Mouse (Mus musculus): Measurements from ENCODE around the gene Pard3. TPM values are rescaled to one million over a fixed set of nuclear protein-coding genes. Genes with fewer than 3 reads are reported as not detected.

Pard3 gene
- polyA plus RNA-seq, 1 experiment from 2014 or later: 33.8 TPM

GRCm38 (mm10) chr8:127243841-127244240 lies 180.1 kb downstream of the Pard3 start:
- WGBS: 43% methylated on average over 11 of the region's 11 CpGs
- no peak overlapping the region for H3K4me2 ChIP-seq
- no peak for DNase-seq
- no peak overlapping the region for H3K9ac ChIP-seq
- H3K9me3 ChIP-seq (ENCODE audit: low read depth, low read length): no peaks in the 10 kb centered on the region
- ATAC-seq (ENCODE audit: insufficient read depth): no peak
- no peaks in the 10 kb centered on the region for H3K36me3 ChIP-seq (ENCODE audit: insufficient read depth)
- no peak overlapping the region for H3K27ac ChIP-seq (ENCODE audit: low read depth)
- TF ChIP-seq CTCF (IDR thresholded peaks at IDR 0.05; ENCODE audit: low read depth): no peak
- H3K4me1 ChIP-seq (ENCODE audit: insufficient read depth): no peaks in the 10 kb centered on the region
- no peaks in the 10 kb centered on the region for H3K27me3 ChIP-seq (ENCODE audit: insufficient read depth, low read length)
- H3K4me3 ChIP-seq (ENCODE audit: low read depth, low read length): no peak overlapping the region

GRCm38 (mm10) chr8:127250746-127251145 lies 187.1 kb downstream of the Pard3 start:
- DNase-seq (no peak), ATAC-seq (ENCODE audit: insufficient read depth) (no peak)
- Histone ChIP-seq H3K4me3 (ENCODE audit: low read depth, low read length) (no peak overlapping the region), H3K27me3 (ENCODE audit: insufficient read depth, low read length) (no peaks in the 10 kb centered on the region), H3K27ac (ENCODE audit: low read depth) (no peak overlapping the region), H3K36me3 (ENCODE audit: insufficient read depth) (no peaks in the 10 kb centered on the region), H3K9me3 (ENCODE audit: low read depth, low read length) (no peaks in the 10 kb centered on the region), H3K4me2 (no peak overlapping the region), H3K4me1 (ENCODE audit: insufficient read depth) (0 out of 2 replicates have a peak, but pooled peaks cover 7% of the 10 kb centered on the region), H3K9ac (no peak overlapping the region)
- TF ChIP-seq CTCF (IDR thresholded peaks at IDR 0.05; ENCODE audit: low read depth): no peak
- 42% methylated on average over 4 of the region's 4 CpGs for WGBS

GRCm38 (mm10) chr8:127251476-127251875 lies 187.8 kb downstream of the Pard3 start:
- no peak for TF ChIP-seq CTCF (IDR thresholded peaks at IDR 0.05; ENCODE audit: low read depth)
- H3K4me1 ChIP-seq (ENCODE audit: insufficient read depth): 0 out of 2 replicates have a peak, but pooled peaks cover 7% of the 10 kb centered on the region
- H3K9me3 ChIP-seq (ENCODE audit: low read depth, low read length): no peaks in the 10 kb centered on the region
- no peaks in the 10 kb centered on the region for H3K36me3 ChIP-seq (ENCODE audit: insufficient read depth)
- ATAC-seq (ENCODE audit: insufficient read depth): no peak
- no peak overlapping the region for H3K4me2 ChIP-seq
- H3K9ac ChIP-seq: no peak overlapping the region
- no peak overlapping the region for H3K27ac ChIP-seq (ENCODE audit: low read depth)
- no peak overlapping the region for H3K4me3 ChIP-seq (ENCODE audit: low read depth, low read length)
- no peaks in the 10 kb centered on the region for H3K27me3 ChIP-seq (ENCODE audit: insufficient read depth, low read length)
- no peak for DNase-seq
- WGBS: 90% methylated on average over 3 of the region's 3 CpGs

GRCm38 (mm10) chr8:127251985-127252384 lies 188.3 kb downstream of the Pard3 start:
- Histone ChIP-seq H3K4me3 (ENCODE audit: low read depth, low read length) (no peak overlapping the region), H3K4me2 (no peak overlapping the region), H3K9ac (no peak overlapping the region), H3K36me3 (ENCODE audit: insufficient read depth) (no peaks in the 10 kb centered on the region), H3K27ac (ENCODE audit: low read depth) (no peak overlapping the region), H3K4me1 (ENCODE audit: insufficient read depth) (0 out of 2 replicates have a peak, but pooled peaks cover 7% of the 10 kb centered on the region), H3K27me3 (ENCODE audit: insufficient read depth, low read length) (no peaks in the 10 kb centered on the region), H3K9me3 (ENCODE audit: low read depth, low read length) (no peaks in the 10 kb centered on the region)
- 85% methylated on average over 13 of the region's 13 CpGs for WGBS
- ATAC-seq (ENCODE audit: insufficient read depth) (no peak), DNase-seq (no peak)
- TF ChIP-seq CTCF (IDR thresholded peaks at IDR 0.05; ENCODE audit: low read depth): peak; percentile 26; the same call in 1 of the 2 replicates

GRCm38 (mm10) chr8:127254625-127255024 lies 190.9 kb downstream of the Pard3 start:
- peak; percentile 49; the same call in 1 of the 2 replicates for ATAC-seq (ENCODE audit: insufficient read depth)
- Histone ChIP-seq H3K4me1 (ENCODE audit: insufficient read depth) (0 out of 2 replicates have a peak, but pooled peaks cover 5% of the 10 kb centered on the region), H3K4me3 (ENCODE audit: low read depth, low read length) (no peak overlapping the region), H3K36me3 (ENCODE audit: insufficient read depth) (no peaks in the 10 kb centered on the region), H3K27ac (ENCODE audit: low read depth) (no peak overlapping the region), H3K27me3 (ENCODE audit: insufficient read depth, low read length) (no peaks in the 10 kb centered on the region), H3K9me3 (ENCODE audit: low read depth, low read length) (no peaks in the 10 kb centered on the region), H3K9ac (no peak overlapping the region), H3K4me2 (no peak overlapping the region)
- DNase-seq: no peak
- WGBS: 67% methylated on average over 7 of the region's 7 CpGs
- TF ChIP-seq CTCF (IDR thresholded peaks at IDR 0.05; ENCODE audit: low read depth): no peak

DNA sequence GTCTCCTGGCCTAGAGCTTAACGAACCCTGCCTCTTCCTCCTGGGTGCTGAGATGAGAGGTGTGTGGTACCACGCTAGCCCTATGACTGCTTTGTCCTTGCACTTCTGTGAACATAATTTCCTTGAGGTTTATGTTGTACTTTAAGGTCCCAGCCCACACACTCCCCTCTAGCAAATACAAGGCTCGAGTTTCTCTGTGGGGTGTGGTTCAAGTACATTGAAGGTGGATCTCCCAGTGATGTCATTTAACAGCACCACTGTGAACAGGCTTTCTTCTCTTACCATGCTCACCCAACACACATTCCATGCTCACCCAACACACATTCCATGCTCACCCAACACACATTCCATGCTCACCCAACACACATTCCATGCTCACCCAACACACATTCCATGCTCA lies 193.4 kb downstream of the Pard3 start:
- Histone ChIP-seq H3K4me1 (ENCODE audit: insufficient read depth) (0 out of 2 replicates have a peak, but pooled peaks cover 3% of the 10 kb centered on the region), H3K27me3 (ENCODE audit: insufficient read depth, low read length) (no peaks in the 10 kb centered on the region), H3K4me3 (ENCODE audit: low read depth, low read length) (no peak overlapping the region), H3K36me3 (ENCODE audit: insufficient read depth) (no peaks in the 10 kb centered on the region), H3K27ac (ENCODE audit: low read depth) (no peak overlapping the region), H3K9me3 (ENCODE audit: low read depth, low read length) (no peaks in the 10 kb centered on the region), H3K9ac (no peak overlapping the region), H3K4me2 (no peak overlapping the region)
- no peak for TF ChIP-seq CTCF (IDR thresholded peaks at IDR 0.05; ENCODE audit: low read depth)
- no peak for DNase-seq
- 87% methylated on average over 3 of the region's 3 CpGs for WGBS
- ATAC-seq (ENCODE audit: insufficient read depth): no peak

DNA sequence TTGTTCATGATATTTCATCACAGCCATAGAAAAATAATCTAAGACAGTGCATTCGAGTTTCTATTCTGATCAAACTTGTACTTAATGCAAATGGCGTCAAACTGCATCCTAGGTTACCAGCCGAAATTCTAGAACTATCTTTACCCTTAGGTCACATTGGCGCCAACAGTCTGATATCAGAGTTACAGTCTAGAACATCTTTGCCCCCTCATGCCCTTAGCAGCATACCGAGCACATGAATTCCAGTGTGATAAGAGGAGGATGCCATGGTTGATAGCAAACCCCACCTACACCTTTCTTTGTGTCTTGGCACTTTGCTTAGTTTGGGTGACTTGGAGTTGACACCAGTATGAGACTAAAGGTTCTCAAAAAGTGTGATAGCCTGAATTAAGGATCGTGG lies 197.4 kb downstream of the Pard3 start:
- 88% methylated on average over 6 of the region's 6 CpGs for WGBS
- TF ChIP-seq CTCF (IDR thresholded peaks at IDR 0.05; ENCODE audit: low read depth): no peak
- no peak overlapping the region for H3K9ac ChIP-seq
- no peaks in the 10 kb centered on the region for H3K36me3 ChIP-seq (ENCODE audit: insufficient read depth)
- DNase-seq: no peak
- H3K4me3 ChIP-seq (ENCODE audit: low read depth, low read length): no peak overlapping the region
- no peaks in the 10 kb centered on the region for H3K4me1 ChIP-seq (ENCODE audit: insufficient read depth)
- H3K4me2 ChIP-seq: no peak overlapping the region
- no peak for ATAC-seq (ENCODE audit: insufficient read depth)
- no peaks in the 10 kb centered on the region for H3K27me3 ChIP-seq (ENCODE audit: insufficient read depth, low read length)
- H3K27ac ChIP-seq (ENCODE audit: low read depth): no peak overlapping the region
- H3K9me3 ChIP-seq (ENCODE audit: low read depth, low read length): no peaks in the 10 kb centered on the region

GRCm38 (mm10) chr8:127262026-127262425 lies 198.3 kb downstream of the Pard3 start:
- Histone ChIP-seq H3K4me3 (ENCODE audit: low read depth, low read length) (no peak overlapping the region), H3K36me3 (ENCODE audit: insufficient read depth) (no peaks in the 10 kb centered on the region), H3K4me2 (no peak overlapping the region), H3K9ac (no peak overlapping the region), H3K27ac (ENCODE audit: low read depth) (no peak overlapping the region), H3K9me3 (ENCODE audit: low read depth, low read length) (no peaks in the 10 kb centered on the region), H3K27me3 (ENCODE audit: insufficient read depth, low read length) (no peaks in the 10 kb centered on the region), H3K4me1 (ENCODE audit: insufficient read depth) (no peaks in the 10 kb centered on the region)
- no peak for TF ChIP-seq CTCF (IDR thresholded peaks at IDR 0.05; ENCODE audit: low read depth)
- ATAC-seq (ENCODE audit: insufficient read depth): no peak
- 59% methylated on average over 7 of the region's 7 CpGs for WGBS
- DNase-seq: no peak
